Mouse (Mus musculus): Measurements from ENCODE around the gene Gm10799.
A peak's percentile ranks its signal among the peaks of the same experiment; 100 is the strongest.
"Not testable (repeated sequence)": the region's sequence is repeated elsewhere in the genome, so short reads cannot be mapped to it uniquely, and the experiment has no call there.

The Gm10799 gene

GRCm38 (mm10) chr2:104068450-104068849 lies at the start of gene Gm10799:
Gm10799 (minus strand) TSS chr2:104068550.
- not testable (repeated sequence) for DNase-seq (ENCODE audit: low read depth, low spot score)

- not testable (repeated sequence) for DNase-seq (ENCODE audit: low read depth, low spot score)
Observed at GRCm38 (mm10) chr2:104117173-104117572, 48.8 kb upstream of the Gm10799 start.

DNA sequence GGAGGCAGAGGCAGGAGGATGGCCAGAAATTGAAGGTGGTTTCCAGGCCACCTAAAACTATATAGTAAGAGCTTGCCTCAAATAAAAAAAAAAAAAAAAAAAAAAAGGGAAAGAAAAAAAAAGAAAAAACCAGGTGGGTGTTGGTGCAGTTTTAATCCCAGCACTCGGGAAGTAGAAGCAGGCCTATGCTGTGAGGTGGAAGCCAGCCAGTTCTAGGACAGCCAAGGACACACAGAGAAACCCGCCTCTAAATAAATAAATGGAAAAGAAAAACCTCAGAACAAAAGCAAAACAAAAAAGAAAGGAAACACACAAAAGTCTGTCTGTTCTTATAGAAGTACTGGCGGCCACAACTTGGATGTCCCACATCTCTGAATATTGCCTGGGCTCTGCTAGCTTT lies 46.5 kb upstream of the Gm10799 start:
- DNase-seq (ENCODE audit: low read depth, low spot score) = no peak

GRCm38 (mm10) chr2:104113563-104113962 lies 45.2 kb upstream of the Gm10799 start:
- not testable (repeated sequence) for DNase-seq (ENCODE audit: low read depth, low spot score)

DNA sequence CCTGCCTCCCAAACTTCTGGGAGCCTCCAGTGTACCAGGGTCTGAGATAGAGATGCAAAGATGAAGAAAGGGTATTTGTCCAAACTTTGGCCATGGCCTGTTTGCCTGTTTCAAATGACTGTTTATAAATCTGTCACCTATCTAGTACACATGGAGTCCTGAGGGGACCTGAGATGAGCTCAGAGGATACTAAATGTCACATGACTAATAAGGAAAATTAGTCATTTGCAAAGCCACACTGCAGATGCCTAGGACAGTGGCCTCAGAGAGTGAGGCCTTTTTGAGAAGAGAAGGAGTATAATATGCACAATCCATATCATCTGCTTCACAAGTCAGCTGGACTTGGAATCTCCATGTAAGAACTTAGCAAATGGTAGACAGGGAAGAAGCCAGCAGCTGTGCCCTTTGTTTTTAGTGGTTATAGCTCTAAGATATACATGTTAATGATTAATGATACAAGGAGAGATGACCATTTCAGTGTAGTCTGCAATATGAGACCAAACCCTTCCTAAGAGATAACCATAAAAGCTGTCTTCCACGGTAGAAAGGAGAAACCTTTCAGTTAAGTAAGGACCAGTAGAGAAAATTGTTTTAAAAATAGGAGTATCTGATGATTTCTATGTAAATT lies 42.9 kb upstream of the Gm10799 start:
- not testable (repeated sequence) for DNase-seq (ENCODE audit: low read depth, low spot score)

DNA sequence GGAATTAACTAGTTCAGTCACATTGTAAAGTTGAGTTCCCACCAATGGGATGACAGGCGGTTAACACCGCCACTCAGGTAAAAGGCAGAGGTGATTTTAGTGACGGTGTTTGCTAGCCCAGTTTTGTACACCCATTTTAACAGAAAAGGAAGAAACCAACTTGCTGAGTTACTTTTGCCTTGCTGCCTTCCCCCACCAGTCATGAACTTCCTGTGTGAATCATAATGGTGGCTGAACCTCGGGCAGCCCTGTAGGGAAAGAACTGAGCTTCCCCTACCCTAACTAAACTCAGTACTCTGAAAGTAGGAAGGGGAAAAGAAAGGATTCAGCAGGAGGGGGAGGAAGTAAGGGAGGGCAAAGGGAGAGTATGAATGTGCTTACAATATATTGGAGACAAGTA lies 41.7 kb upstream of the Gm10799 start:
- DNase-seq (ENCODE audit: low read depth, low spot score) = no peak

DNA sequence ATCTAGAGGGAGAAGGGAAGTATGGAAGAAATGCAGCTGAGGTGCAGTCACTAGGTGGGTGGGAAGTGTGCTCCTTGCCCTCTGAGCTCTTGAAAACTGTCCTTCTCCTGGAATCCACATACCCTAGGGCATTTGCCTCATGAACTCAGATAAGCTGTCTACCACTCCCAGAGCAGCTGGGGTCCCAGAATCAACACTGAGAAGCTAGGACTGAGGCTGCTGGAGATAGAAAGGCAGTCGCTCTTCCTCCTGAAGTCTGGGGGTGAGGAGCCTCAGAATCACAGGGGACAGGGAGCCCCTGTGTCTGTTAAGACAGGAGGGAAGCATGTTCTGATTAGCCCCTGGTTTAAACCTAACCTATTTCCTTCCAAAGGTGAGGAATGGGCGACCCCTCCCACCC lies 41.2 kb upstream of the Gm10799 start:
- no peak for DNase-seq (ENCODE audit: low read depth, low spot score)

DNA sequence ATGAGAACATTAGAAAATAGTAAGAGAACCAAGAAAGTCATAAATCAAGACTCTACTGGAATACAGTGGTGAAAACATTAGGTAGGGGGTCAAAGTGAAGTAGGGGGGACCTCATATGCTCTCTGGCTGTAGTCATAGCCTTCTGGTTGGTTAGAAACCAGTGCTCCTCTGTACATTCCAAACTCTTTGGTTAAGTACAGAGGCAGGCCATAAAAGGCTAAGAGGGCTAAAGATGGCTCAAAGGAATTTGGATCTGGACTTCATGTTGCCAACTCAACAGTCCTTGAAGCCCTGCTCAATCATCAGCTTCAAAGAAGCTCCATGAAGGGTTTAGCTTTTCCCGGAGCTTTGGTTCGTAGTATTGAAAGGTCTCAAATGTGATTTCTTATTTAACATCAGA lies 40.7 kb upstream of the Gm10799 start:
- not testable (repeated sequence) for DNase-seq (ENCODE audit: low read depth, low spot score)

DNA sequence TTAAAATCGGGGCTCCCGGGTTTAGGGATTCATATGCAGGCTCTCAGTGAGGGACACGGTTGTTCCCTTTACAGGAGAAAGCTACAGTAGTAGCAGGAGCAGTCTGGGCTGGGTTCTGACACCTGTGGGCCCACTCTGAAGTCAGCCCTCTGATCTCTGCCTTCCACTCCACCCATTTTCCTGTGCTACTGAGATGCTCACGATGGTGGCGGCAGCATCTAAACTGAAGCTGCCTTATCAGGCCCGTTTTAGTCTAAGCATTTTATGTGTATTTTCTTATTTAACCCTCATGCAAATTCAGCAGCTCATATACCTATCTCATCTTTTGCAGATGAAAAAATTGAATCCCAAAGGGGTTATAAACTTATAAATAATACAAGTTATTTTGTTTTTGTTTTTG lies 36.5 kb upstream of the Gm10799 start:
- DNase-seq (ENCODE audit: low read depth, low spot score) = no peak

DNA sequence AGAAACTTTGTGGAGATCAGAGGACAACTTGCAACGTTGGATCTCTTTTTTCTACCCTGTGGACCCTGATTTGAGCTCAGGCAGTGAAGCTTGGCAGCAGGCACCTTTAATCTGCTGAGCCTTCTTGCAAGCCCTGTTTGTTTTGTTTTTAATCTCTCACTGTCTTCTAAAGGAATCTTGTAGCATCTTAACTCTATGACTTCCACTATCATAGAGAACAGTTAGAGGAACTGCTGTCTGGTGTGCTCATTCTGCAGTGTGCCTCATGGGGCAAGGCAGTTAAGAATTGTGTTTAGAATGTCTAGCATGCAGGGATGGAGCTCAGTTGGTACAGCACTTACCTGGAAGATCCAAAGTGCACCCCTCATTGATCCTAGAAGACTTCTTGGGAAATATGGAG lies 31.6 kb upstream of the Gm10799 start:
- DNase-seq (ENCODE audit: low read depth, low spot score) = no peak

DNA sequence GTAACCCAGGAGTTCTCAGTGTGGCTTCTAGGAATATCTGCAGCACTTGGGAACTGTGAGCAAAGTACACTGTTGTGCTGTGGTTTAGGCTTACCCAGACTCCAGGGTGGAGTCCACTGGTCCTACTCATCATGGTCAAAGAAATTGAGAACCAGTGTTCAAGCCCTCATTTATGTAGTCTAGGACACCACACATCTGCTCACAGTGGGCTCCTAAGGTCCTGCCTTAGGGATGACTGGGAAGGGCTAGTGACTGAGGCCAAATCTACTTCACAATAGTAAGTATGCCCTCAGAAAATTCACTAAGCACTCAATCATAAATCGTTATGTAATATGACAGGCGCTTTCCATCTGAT lies 30.9 kb upstream of the Gm10799 start:
- DNase-seq (ENCODE audit: low read depth, low spot score) = no peak

GRCm38 (mm10) chr2:104098529-104099230 lies 30.3 kb upstream of the Gm10799 start:
- no peak for DNase-seq (ENCODE audit: low read depth, low spot score)

DNA sequence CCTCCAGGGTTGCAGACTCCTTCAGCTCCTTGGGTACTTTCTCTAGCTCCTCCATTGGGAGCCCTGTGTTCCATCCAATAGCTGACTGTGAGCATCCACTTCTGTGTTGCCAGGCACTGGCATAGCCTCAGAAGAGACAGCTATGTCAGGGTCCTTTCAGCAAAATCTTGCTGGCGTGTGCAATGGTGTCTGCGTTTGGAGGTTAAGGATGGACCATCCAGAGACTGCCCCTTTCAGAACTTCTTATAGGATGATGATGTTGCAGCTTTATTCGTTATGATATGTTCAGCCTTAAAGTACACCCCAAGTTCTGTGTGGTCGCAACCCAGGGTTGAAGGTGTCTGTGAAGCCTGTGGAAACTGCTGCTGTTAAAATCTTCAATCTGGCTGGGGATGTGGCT lies 29.0 kb upstream of the Gm10799 start:
- not testable (repeated sequence) for DNase-seq (ENCODE audit: low read depth, low spot score)

- DNase-seq (ENCODE audit: low read depth, low spot score) = not testable (repeated sequence)
Observed at GRCm38 (mm10) chr2:104096796-104097195, 28.4 kb upstream of the Gm10799 start.

GRCm38 (mm10) chr2:104096256-104096655 lies 27.9 kb upstream of the Gm10799 start:
- DNase-seq (ENCODE audit: low read depth, low spot score) = no peak

GRCm38 (mm10) chr2:104095741-104096213 lies 27.4 kb upstream of the Gm10799 start, which contains the start of gene Cd59a:
Cd59a (plus strand) TSS chr2:104095801.
- DNase-seq (ENCODE audit: low read depth, low spot score) = peak; percentile 59

- DNase-seq (ENCODE audit: low read depth, low spot score) = no peak
Observed at GRCm38 (mm10) chr2:104093305-104093704, 25.0 kb upstream of the Gm10799 start.

GRCm38 (mm10) chr2:104087562-104087961 lies 19.2 kb upstream of the Gm10799 start:
- DNase-seq (ENCODE audit: low read depth, low spot score) = not testable (repeated sequence)

DNA sequence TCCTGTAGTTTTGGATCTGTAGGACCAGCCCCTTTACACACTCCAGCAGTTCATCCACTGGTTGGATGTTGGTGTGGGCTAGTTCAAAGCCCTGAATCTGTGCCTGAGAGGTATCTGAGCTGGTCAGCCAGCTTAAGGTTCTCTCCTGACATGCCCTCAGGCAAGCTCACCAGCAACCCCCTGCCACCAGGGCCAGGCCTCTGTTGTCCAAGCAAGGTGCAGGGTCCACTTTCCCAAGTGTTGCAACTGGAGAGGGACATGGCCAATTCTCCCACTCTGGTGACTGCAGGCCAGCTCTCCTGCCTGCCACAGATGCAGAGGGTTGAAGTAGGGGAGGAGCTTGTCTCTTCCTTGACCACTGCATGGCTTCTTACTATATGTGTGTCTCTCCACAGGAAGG lies 15.7 kb upstream of the Gm10799 start:
- DNase-seq (ENCODE audit: low read depth, low spot score) = not testable (repeated sequence)

DNA sequence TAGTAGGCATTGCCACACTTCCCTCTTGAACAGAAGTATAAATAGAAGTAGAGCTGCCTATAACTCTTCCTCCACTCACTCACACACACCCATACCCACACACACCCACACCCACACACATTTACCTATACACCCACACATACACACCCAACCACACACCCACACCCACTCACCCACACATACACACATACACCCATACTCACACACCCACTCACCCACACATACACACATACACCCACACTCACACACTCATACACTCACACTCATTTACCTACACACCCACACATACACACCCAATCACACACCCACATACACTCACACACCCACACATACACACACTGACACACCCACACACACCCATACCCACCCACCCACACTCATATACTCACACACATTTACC lies 14.1 kb upstream of the Gm10799 start:
- DNase-seq (ENCODE audit: low read depth, low spot score) = no peak

GRCm38 (mm10) chr2:104081436-104082050 lies 13.2 kb upstream of the Gm10799 start:
- DNase-seq (ENCODE audit: low read depth, low spot score) = not testable (repeated sequence)

GRCm38 (mm10) chr2:104078285-104078684 lies 9.9 kb upstream of the Gm10799 start:
- DNase-seq (ENCODE audit: low read depth, low spot score) = not testable (repeated sequence)
